Mouse (Mus musculus) ES-E14 (cell line): ENCODE measurements at regions not wholly inside any gene's neighbourhood (a gene's known extent, or its start where the extent isn't known, plus 50 kb on each side); places are given as distances from the start of the nearest gene placed in this dataset.

ENCODE experiments used
- DNase-seq: peaks from one replicate; pipeline ENCODE4 v3.0.0-alpha.2; 2013; ENCODE audit warnings: low read depth, low spot score
- H3K27ac ChIP-seq: 2 replicates; pipeline ENCODE4 v1.5.1; 2012; ENCODE audit warnings: low read depth, mild to moderate bottlenecking, low read length, moderate library complexity, mixed read lengths; ENCODE audit not compliant: poor library complexity, insufficient read depth, severe bottlenecking
- H3K36me3 ChIP-seq: 2 replicates; pipeline ENCODE4 v1.6.1; 2012; ENCODE audit warnings: mild to moderate bottlenecking, low read length, moderate library complexity, mixed read lengths; ENCODE audit not compliant: control insufficient read depth, poor library complexity, insufficient read depth, severe bottlenecking
- H3K4me1 ChIP-seq, 2 experiments: fragments of 150-350 bp in 1 of 2; sonication (generic) in 1 of 2; 2 replicates each; pipeline ENCODE4 v1.6.1; 2012; ENCODE audit warnings: low read length in 2 of 2, mild to moderate bottlenecking in 1 of 2, mixed read lengths in 1 of 2; ENCODE audit not compliant: control insufficient read depth in 2 of 2, insufficient read depth in 2 of 2, poor library complexity in 1 of 2
- H3K4me3 ChIP-seq, 2 experiments: fragments of 150-350 bp in 1 of 2; sonication (generic) in 1 of 2; 2 replicates each; pipeline ENCODE4 v1.5.1; 2012; ENCODE audit warnings: low read length in 2 of 2, low read depth in 1 of 2, mild to moderate bottlenecking in 1 of 2, mixed read lengths in 1 of 2; ENCODE audit not compliant: insufficient read depth in 1 of 2, poor library complexity in 1 of 2, severe bottlenecking in 1 of 2
- H3K9ac ChIP-seq: 2 replicates; pipeline ENCODE4 v1.6.1; 2012; ENCODE audit warnings: low read depth, mild to moderate bottlenecking, low read length, mixed read lengths; ENCODE audit not compliant: poor library complexity, insufficient read depth, severe bottlenecking
- H3K9me3 ChIP-seq: fragments of 150-350 bp; sonication (generic); 2 replicates; pipeline ENCODE4 v1.6.1; 2012; ENCODE audit warnings: low read depth, mild to moderate bottlenecking, low read length; ENCODE audit not compliant: control insufficient read depth, insufficient read depth
- CHD2 ChIP-seq: IDR thresholded peaks from 2 replicates; pipeline ENCODE4 v1.6.1; 2014; ENCODE audit warnings: mild to moderate bottlenecking, low read depth, low read length, inconsistent platforms
- HCFC1 ChIP-seq: IDR thresholded peaks from 2 replicates; pipeline ENCODE4 v1.6.1; 2012; ENCODE audit warnings: low read length, inconsistent platforms, borderline replicate concordance; ENCODE audit not compliant: insufficient read depth
- MAFK ChIP-seq: IDR thresholded peaks from 2 replicates; pipeline ENCODE4 v1.6.1; 2014; ENCODE audit warnings: mild to moderate bottlenecking, low read depth, low read length, inconsistent platforms; ENCODE audit not compliant: insufficient read depth
- ZC3H11A ChIP-seq: IDR thresholded peaks from 2 replicates; pipeline ENCODE4 v1.6.1; 2012; ENCODE audit warnings: low read depth, mild to moderate bottlenecking, inconsistent platforms, low read length, borderline replicate concordance
- ZNF384 ChIP-seq: IDR thresholded peaks from 2 replicates; pipeline ENCODE4 v1.6.1; 2012; ENCODE audit warnings: low read depth, low read length, inconsistent platforms
- in situ Hi-C, 2 experiments: fragments of 600-800 bp; cut with MboI; formaldehyde crosslinking; loops; one replicate each; pipeline ENCODE4 v1.15.1; 2025; ENCODE audit warnings: low sequenced_read_pairs in 2 of 2, inconsistent platforms in 1 of 2; ENCODE audit not compliant: unreplicated experiment in 2 of 2

DNA sequence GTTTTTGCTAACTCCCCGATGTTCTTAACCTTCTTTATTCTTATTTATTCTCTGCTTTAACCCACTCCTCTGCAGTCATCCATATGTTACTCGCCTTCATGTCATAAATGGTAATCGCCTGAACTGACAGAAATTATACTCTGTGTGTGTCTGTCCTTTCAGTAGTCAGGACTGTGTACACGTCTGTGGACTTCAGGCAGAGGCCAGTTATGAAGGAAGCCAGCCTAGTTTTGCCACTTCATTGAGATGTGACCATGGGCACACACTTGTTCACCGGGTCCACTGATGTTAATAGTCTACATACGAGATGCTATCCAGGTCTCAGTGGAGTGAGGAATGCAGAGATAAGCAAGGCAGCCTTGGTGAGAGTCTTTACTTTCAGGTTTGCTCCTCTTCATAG lies 143.0 kb downstream of the Bcl11b start:
- TF ChIP-seq CHD2, result no peak
- TF ChIP-seq ZNF384, result no peak
- TF ChIP-seq HCFC1, result no peak
- TF ChIP-seq ZC3H11A, result no peak
- TF ChIP-seq MAFK, result no peak
- no peak overlapping the region for H3K27ac ChIP-seq
- DNase-seq, result no peak
- H3K9ac ChIP-seq, result no peak overlapping the region
- in situ Hi-C loops, result no loop called here
- H3K4me3 ChIP-seq, result no peak overlapping the region
- H3K4me1 ChIP-seq, result peaks cover 2 to 7% of the 10 kb centered on the region in 2 experiments; a peak in 1 of 4 replicates
- no peaks in the 10 kb centered on the region for H3K36me3 ChIP-seq
- H3K9me3 ChIP-seq, result no peaks in the 10 kb centered on the region
